Mouse (Mus musculus) ES-Bruce4 (cell line): ENCODE measurements around the gene Rinl. TPM values are rescaled to one million over a fixed set of nuclear protein-coding genes. Genes with fewer than 3 reads are reported as not detected.
A peak's percentile ranks its signal among the peaks of the same experiment; 100 is the strongest.

Source experiments
- H3K27ac ChIP-seq: 2 replicates; pipeline ENCODE4 v1.5.1; 2012; ENCODE audit warnings: low read length, inconsistent platforms; ENCODE audit not compliant: insufficient read depth
- H3K27me3 ChIP-seq: 2 replicates; pipeline ENCODE4 v1.6.1; 2012; ENCODE audit warnings: mild to moderate bottlenecking, low read length, inconsistent platforms; ENCODE audit not compliant: control insufficient read depth, poor library complexity, insufficient read depth, severe bottlenecking
- H3K36me3 ChIP-seq: 2 replicates; pipeline ENCODE4 v1.6.1; 2012; ENCODE audit warnings: inconsistent platforms, mild to moderate bottlenecking, low read length, moderate library complexity; ENCODE audit not compliant: control insufficient read depth, poor library complexity, insufficient read depth, severe bottlenecking
- H3K4me1 ChIP-seq: one replicate; pipeline ENCODE4 v1.8.1; 2011; ENCODE audit warnings: low read length; ENCODE audit not compliant: control insufficient read depth, insufficient read depth
- H3K4me3 ChIP-seq: 2 replicates; pipeline ENCODE4 v1.5.1; 2011; ENCODE audit warnings: low read depth, mild to moderate bottlenecking, low read length
- H3K9ac ChIP-seq: 2 replicates; pipeline ENCODE4 v1.6.1; 2012; ENCODE audit warnings: low read depth, mild to moderate bottlenecking, inconsistent platforms; ENCODE audit not compliant: poor library complexity, severe bottlenecking
- H3K9me3 ChIP-seq: replicated peaks from 2 replicates; pipeline ENCODE4 v1.6.1; 2012; ENCODE audit warnings: mild to moderate bottlenecking, low read length, inconsistent platforms; ENCODE audit not compliant: control insufficient read depth, poor library complexity, insufficient read depth, severe bottlenecking
- CTCF ChIP-seq: IDR thresholded peaks from one replicate; pipeline ENCODE4 v1.8.1; 2011; ENCODE audit warnings: low read depth, low read length
- EP300 ChIP-seq: IDR thresholded peaks from 2 replicates; pipeline ENCODE4 v1.6.1; 2011; ENCODE audit warnings: low read depth, low read length; ENCODE audit not compliant: insufficient read depth
- POLR2A ChIP-seq: IDR thresholded peaks from one replicate; pipeline ENCODE4 v1.8.1; 2011; ENCODE audit warnings: low read length; ENCODE audit not compliant: insufficient read depth
- polyA plus RNA-seq: library from polyadenylated mRNA; stranded (reverse); fragments of >200 nt; gene quantifications from 2 replicates; pipeline ENCODE4 v1.2.4, GENCODE M21; 2011; ENCODE audit warnings: low read depth; ENCODE audit not compliant: missing spikeins, insufficient read depth, insufficient read length

Rinl gene
- polyA plus RNA-seq, 1 experiment = 28.0 TPM

DNA sequence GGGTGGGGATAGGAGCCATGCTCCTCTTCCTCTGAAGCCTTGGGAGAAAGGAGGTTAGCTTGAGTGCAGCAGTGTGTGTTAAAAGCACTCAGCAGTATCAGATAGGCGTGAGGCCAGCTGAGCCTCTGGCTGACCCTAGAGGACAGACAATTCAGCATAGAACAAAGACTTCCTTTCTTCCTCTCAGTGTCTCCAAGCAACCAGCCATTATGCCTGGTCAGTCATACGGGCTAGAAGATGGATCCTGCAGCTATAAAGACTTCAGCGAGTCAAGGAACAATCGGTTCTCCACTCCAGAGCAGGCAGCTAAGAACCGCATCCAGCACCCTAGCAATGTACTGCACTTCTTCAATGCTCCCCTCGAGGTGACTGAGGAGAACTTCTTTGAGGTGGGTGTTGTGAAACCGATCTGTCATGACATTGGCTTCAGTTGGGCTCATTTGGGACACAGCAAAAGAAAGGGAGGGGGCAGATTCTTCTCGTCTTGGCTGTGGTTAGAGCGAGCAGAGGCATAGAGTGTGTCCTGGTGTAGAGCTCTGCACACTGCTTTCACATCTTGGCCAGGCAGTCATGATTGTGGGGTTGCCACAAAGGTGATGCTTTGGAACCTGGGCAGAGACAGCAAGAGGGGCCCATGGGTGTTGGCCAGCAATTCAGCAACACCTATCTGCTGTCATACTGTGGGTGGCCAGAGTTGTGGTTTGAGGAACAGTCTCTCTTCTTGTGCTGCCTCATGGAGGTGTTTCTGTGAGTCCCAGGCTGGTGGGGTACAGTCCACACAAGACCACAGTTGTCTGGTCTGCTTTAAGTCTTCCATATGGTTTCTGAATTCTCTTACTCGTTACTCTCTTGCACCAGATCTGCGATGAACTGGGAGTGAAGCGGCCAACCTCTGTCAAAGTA, 31.8 kb downstream of the Rinl start:
- Histone ChIP-seq H3K27ac (0 out of 2 replicates have a peak overlapping the region, but pooled peaks have one; percentile 21), H3K4me1 (no peaks in the 10 kb centered on the region), H3K9me3 (no peaks in the 10 kb centered on the region), H3K4me3 (no peak overlapping the region), H3K36me3 (peaks cover 65% of the 10 kb centered on the region), H3K9ac (no peak overlapping the region), H3K27me3 (no peaks in the 10 kb centered on the region)
- TF ChIP-seq CTCF = no peak
- no peak for TF ChIP-seq EP300
- no peak for TF ChIP-seq POLR2A

- Histone ChIP-seq H3K9me3 (no peaks in the 10 kb centered on the region), H3K27me3 (no peaks in the 10 kb centered on the region), H3K4me1 (peaks cover under 1% of the 10 kb centered on the region), H3K27ac (peak overlapping the region; percentile 21; the same call in 1 of the 2 replicates), H3K36me3 (peaks cover 58% of the 10 kb centered on the region), H3K4me3 (no peak overlapping the region), H3K9ac (no peak overlapping the region)
- TF ChIP-seq EP300 = no peak
- TF ChIP-seq POLR2A = no peak
- no peak for TF ChIP-seq CTCF
These were observed 32.6 kb downstream of the Rinl start for GRCm38 (mm10) chr7:28821261-28821831.

- peaks cover 2% of the 10 kb centered on the region for H3K4me1 ChIP-seq
- H3K9ac ChIP-seq = no peak overlapping the region
- peaks cover 46% of the 10 kb centered on the region for H3K36me3 ChIP-seq
- TF ChIP-seq POLR2A (no peak), EP300 (no peak), CTCF (no peak)
- H3K27ac ChIP-seq = peak overlapping the region; percentile 51; the same call in 1 of the 2 replicates
- H3K4me3 ChIP-seq = no peak overlapping the region
- H3K27me3 ChIP-seq = no peaks in the 10 kb centered on the region
- no peaks in the 10 kb centered on the region for H3K9me3 ChIP-seq
These were observed 33.8 kb downstream of the Rinl start for GRCm38 (mm10) chr7:28822556-28822955.

DNA sequence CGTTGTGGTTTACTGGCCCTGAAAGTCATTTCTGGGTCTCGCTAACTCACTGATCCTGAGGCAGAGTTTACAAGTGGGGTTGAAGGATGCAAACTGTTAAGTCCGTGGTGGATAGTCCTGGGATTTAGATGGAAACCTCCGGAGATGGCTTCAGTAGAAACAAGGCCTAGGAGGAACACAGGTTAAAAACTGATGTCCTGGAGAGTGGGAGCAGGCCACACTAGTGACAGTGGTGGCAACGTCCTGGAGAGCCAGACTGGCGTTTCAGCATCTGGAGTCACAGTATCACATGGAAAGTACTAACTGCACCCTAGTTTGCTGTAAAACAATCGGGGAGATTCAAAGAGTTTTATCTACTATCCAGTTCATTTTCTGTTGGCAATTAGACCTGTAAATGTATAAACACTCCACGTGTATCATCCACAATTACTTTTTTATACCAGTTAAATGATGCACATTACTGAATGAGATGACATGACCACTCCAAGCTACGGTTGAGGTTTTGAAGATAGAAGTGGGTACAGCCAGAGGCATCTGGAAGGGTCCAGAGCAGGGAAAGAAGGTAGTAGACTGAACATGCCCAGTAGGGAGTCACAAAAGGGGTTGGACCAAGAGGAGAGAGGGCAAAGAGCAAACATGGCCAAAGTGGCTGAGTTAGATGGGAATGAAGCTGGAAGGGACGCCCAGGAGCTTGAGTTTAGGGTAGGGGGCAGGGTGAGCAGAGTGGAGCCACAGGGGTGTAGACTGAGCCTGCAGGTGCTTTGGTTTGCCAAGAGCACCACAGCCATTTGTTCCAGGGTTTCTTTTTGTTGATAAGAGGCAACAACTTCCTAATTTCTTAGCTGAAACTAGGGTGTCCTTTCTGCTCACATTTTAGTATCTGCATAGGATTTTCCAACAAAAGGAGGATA, 34.5 kb downstream of the Rinl start:
- H3K36me3 ChIP-seq = peaks cover 39% of the 10 kb centered on the region
- H3K27me3 ChIP-seq = no peaks in the 10 kb centered on the region
- H3K27ac ChIP-seq = peak overlapping the region; percentile 51; the same call in 1 of the 2 replicates
- H3K9ac ChIP-seq = no peak overlapping the region
- no peak overlapping the region for H3K4me3 ChIP-seq
- peaks cover 2% of the 10 kb centered on the region for H3K4me1 ChIP-seq
- H3K9me3 ChIP-seq = no peaks in the 10 kb centered on the region
- no peak for TF ChIP-seq EP300
- TF ChIP-seq POLR2A = no peak
- TF ChIP-seq CTCF = no peak

GRCm38 (mm10) chr7:28823932-28824331, 35.2 kb downstream of the Rinl start:
- TF ChIP-seq POLR2A = no peak
- no peak for TF ChIP-seq CTCF
- TF ChIP-seq EP300 = no peak
- Histone ChIP-seq H3K27me3 (no peaks in the 10 kb centered on the region), H3K9me3 (no peaks in the 10 kb centered on the region), H3K4me3 (no peak overlapping the region), H3K9ac (no peak overlapping the region), H3K4me1 (peaks cover 2% of the 10 kb centered on the region), H3K36me3 (peaks cover 32% of the 10 kb centered on the region), H3K27ac (0 out of 2 replicates have a peak overlapping the region, but pooled peaks have one; percentile 95)
